Mouse (Mus musculus): ENCODE measurements around the gene Asxl1. TPM values are rescaled to one million over a fixed set of nuclear protein-coding genes. Genes with fewer than 3 reads are reported as not detected.

Gene Asxl1
- total and polyA plus RNA-seq, 2 experiments from 2014 or later, result 12.3 to 32.6 TPM

- Histone ChIP-seq H3K27ac (ENCODE audit: low read depth, low read length) (no peak overlapping the region), H3K4me1 (ENCODE audit: insufficient read depth) (peaks cover 15% of the 10 kb centered on the region), H3K36me3 (ENCODE audit: insufficient read depth) (no peaks in the 10 kb centered on the region), H3K4me3 (ENCODE audit: low read depth, low read length) (no peak overlapping the region), H3K4me2 (ENCODE audit: low read depth) (no peak overlapping the region), H3K9ac (no peak overlapping the region), H3K9me3 (ENCODE audit: low read length) (no peaks in the 10 kb centered on the region), H3K27me3 (ENCODE audit: insufficient read depth, low read length) (no peaks in the 10 kb centered on the region)
- no peak for ATAC-seq
- no peak for DNase-seq
- no peak for TF ChIP-seq CTCF (IDR thresholded peaks at IDR 0.05; ENCODE audit: low read depth)
These were observed 2.4 kb upstream of the Asxl1 start for GRCm38 (mm10) chr2:153343191-153343590.

DNA sequence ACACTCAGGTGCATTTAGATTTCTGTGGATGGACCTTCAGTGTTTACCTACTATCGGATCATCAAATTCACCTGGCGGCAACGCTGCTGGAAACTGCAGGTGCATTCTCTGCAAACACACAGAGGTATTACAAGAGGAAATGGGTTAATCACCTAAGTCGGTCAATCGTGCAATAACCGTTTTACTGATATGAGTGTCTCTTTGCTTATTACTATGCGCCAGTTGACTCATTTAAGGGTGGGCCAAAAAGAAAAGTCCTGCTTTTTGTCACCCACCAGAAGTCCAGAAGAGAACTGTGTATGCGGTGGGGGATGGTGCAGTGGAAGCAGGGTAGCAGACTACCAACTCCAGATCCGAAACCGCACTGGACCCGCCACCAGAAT lies 567 bp upstream of the Asxl1 start:
- H3K4me2 ChIP-seq (ENCODE audit: low read depth), result peak overlapping the region; percentile 67
- H3K27me3 ChIP-seq (ENCODE audit: insufficient read depth, low read length), result no peaks in the 10 kb centered on the region
- H3K9ac ChIP-seq, result peak overlapping the region; percentile 68
- no peak for ATAC-seq
- no peak for DNase-seq
- peaks cover 20% of the 10 kb centered on the region for H3K4me1 ChIP-seq (ENCODE audit: insufficient read depth)
- H3K27ac ChIP-seq (ENCODE audit: low read depth, low read length), result peak overlapping the region; percentile 82
- no peaks in the 10 kb centered on the region for H3K36me3 ChIP-seq (ENCODE audit: insufficient read depth)
- 5% methylated on average over 11 of the region's 11 CpGs for WGBS
- peak overlapping the region; percentile 97 for H3K4me3 ChIP-seq (ENCODE audit: low read depth, low read length)
- H3K9me3 ChIP-seq (ENCODE audit: low read length), result no peaks in the 10 kb centered on the region
- no peak for TF ChIP-seq CTCF (IDR thresholded peaks at IDR 0.05; ENCODE audit: low read depth)

- ATAC-seq, result peak; percentile 1; the same call in 1 of the 2 replicates
- no peaks in the 10 kb centered on the region for H3K27me3 ChIP-seq (ENCODE audit: insufficient read depth, low read length)
- TF ChIP-seq CTCF (IDR thresholded peaks at IDR 0.05; ENCODE audit: low read depth), result no peak
- no peaks in the 10 kb centered on the region for H3K9me3 ChIP-seq (ENCODE audit: low read length)
- peak overlapping the region; percentile 97 for H3K4me3 ChIP-seq (ENCODE audit: low read depth, low read length)
- peak overlapping the region; percentile 97 for H3K27ac ChIP-seq (ENCODE audit: low read depth, low read length)
- H3K4me2 ChIP-seq (ENCODE audit: low read depth), result peak overlapping the region; percentile 76
- H3K4me1 ChIP-seq (ENCODE audit: insufficient read depth), result peaks cover 20% of the 10 kb centered on the region
- WGBS, result under 1% methylated on average over 45 of the region's 76 CpGs
- H3K9ac ChIP-seq, result peak overlapping the region; percentile 95
- no peaks in the 10 kb centered on the region for H3K36me3 ChIP-seq (ENCODE audit: insufficient read depth)
- DNase-seq, result peak; percentile 76
These were observed 873 bp downstream of the Asxl1 start for GRCm38 (mm10) chr2:153346221-153347182.

GRCm38 (mm10) chr2:153347183-153347781 lies 1.7 kb downstream of the Asxl1 start:
- no peak for ATAC-seq
- 5% methylated on average over 9 of the region's 9 CpGs for WGBS

DNA sequence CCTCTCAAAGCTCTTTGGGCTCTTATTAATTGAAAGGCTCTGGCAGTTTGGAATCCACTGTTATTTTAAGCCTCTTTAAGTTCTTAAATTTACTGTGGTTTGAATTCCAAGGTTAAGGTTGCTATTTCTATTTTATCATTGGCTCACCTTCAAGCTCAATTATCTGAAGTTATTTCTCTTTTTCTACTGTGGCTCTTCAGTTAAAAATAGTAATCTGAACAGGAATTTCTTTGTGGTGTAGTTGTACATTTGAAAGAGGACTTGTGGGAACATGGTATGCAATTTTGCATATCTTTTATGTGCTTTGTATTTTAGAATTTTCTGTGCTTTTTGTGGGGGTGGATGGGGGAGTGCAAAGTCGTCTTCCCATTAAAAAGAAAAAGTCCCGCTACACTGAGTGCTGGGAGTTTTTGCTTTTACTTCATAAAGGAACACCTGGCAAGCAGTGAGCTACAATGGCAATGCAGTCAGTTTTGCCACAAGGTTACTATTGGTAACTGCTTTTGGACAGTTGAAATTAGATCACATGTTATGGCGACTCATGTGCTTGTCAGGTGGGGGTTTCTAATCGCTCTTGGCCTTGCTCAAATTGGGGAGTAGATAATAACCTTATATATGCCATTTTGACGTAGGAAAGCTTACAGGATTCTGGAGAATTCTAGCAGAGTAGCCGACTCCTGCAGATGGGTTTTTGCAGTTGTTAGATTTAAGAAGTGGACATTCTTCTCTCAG lies 2.6 kb downstream of the Asxl1 start:
- 36% methylated on average over 6 of the region's 6 CpGs for WGBS
- H3K9ac ChIP-seq, result peak overlapping the region; percentile 95
- peak overlapping the region; percentile 97 for H3K4me3 ChIP-seq (ENCODE audit: low read depth, low read length)
- H3K4me1 ChIP-seq (ENCODE audit: insufficient read depth), result peaks cover 20% of the 10 kb centered on the region
- H3K36me3 ChIP-seq (ENCODE audit: insufficient read depth), result no peaks in the 10 kb centered on the region
- H3K4me2 ChIP-seq (ENCODE audit: low read depth), result peak overlapping the region; percentile 76
- H3K9me3 ChIP-seq (ENCODE audit: low read length), result no peaks in the 10 kb centered on the region
- H3K27ac ChIP-seq (ENCODE audit: low read depth, low read length), result no peak overlapping the region
- no peaks in the 10 kb centered on the region for H3K27me3 ChIP-seq (ENCODE audit: insufficient read depth, low read length)
- DNase-seq (no peak), ATAC-seq (no peak)
- no peak for TF ChIP-seq CTCF (IDR thresholded peaks at IDR 0.05; ENCODE audit: low read depth)

More at GRCm38 (mm10) chr2:153347183-153347781, 1.7 kb downstream of the Asxl1 start:
- Histone ChIP-seq H3K9me3 (ENCODE audit: low read length) (no peaks in the 10 kb centered on the region), H3K4me1 (ENCODE audit: insufficient read depth) (peaks cover 20% of the 10 kb centered on the region), H3K36me3 (ENCODE audit: insufficient read depth) (no peaks in the 10 kb centered on the region), H3K27me3 (ENCODE audit: insufficient read depth, low read length) (no peaks in the 10 kb centered on the region), H3K9ac (peak overlapping the region; percentile 95), H3K4me3 (ENCODE audit: low read depth, low read length) (peak overlapping the region; percentile 97), H3K27ac (ENCODE audit: low read depth, low read length) (peak overlapping the region; percentile 97), H3K4me2 (ENCODE audit: low read depth) (peak overlapping the region; percentile 76)
- DNase-seq, result no peak
- no peak for TF ChIP-seq CTCF (IDR thresholded peaks at IDR 0.05; ENCODE audit: low read depth)

- WGBS, result 42% methylated on average over 6 of the region's 6 CpGs
- no peak for TF ChIP-seq CTCF (IDR thresholded peaks at IDR 0.05; ENCODE audit: low read depth)
- H3K4me3 ChIP-seq (ENCODE audit: low read depth, low read length), result no peak overlapping the region
- no peaks in the 10 kb centered on the region for H3K27me3 ChIP-seq (ENCODE audit: insufficient read depth, low read length)
- H3K27ac ChIP-seq (ENCODE audit: low read depth, low read length), result no peak overlapping the region
- H3K36me3 ChIP-seq (ENCODE audit: insufficient read depth), result peaks cover 12% of the 10 kb centered on the region
- no peaks in the 10 kb centered on the region for H3K9me3 ChIP-seq (ENCODE audit: low read length)
- peaks cover 13% of the 10 kb centered on the region for H3K4me1 ChIP-seq (ENCODE audit: insufficient read depth)
- H3K9ac ChIP-seq, result no peak overlapping the region
- no peak overlapping the region for H3K4me2 ChIP-seq (ENCODE audit: low read depth)
- no peak for ATAC-seq
- DNase-seq, result no peak
These were observed 5.0 kb downstream of the Asxl1 start for GRCm38 (mm10) chr2:153350552-153351181.
